In the genomic region with DNA sequence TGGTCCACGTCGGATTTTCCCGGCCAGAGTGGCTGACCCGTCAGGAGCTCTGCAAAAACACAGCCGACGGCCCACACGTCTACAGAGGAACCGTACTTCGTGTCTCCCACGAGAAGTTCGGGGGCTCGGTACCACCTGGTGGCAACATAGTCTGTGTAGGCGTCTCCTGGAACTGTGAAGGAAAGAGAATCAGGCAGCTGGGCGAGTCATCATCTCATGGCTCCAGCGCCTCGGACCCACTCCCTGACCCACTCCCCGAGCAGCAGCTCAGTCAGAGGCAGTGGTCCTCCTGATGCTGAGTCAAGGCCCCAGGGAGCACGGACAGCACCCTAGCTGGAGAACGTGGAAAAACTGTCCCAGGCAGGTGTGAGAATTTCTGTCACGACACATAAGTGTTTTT, we compare ENCODE assay signal across 30 mouse cellular contexts. TPM values are rescaled to one million over a fixed set of nuclear protein-coding genes. Genes with fewer than 3 reads are reported as not detected.
DNase-seq lines count a peak whose midpoint lies in the region; ATAC-seq and TF ChIP-seq lines count a peak whose summit lies in the region.
"Had no signal": no experiment of that assay in that cellular context is flagged by ENCODE, and none has a peak within 500 bp of the region (broad histone marks: within the 10 kb centered on the region; RNA-seq: fewer than 3 reads in every experiment).

No protein-coding gene starts in this region.

- H3K9ac ChIP-seq in heart, embryonic 11.5 days (ENCODE audit: low read depth, low read length) = no peak overlapping the region
- H3K9ac ChIP-seq: embryonic facial prominence, embryonic 13.5 days; embryonic facial prominence, embryonic 15.5 days; forebrain, embryonic 12.5 days had no signal

- H3K27ac ChIP-seq in heart, embryonic 10.5 days = no peak overlapping the region
- no peak overlapping the region for H3K27ac ChIP-seq in heart, embryonic 11.5 days (ENCODE audit: low read depth, low read length)
- no peak overlapping the region for H3K27ac ChIP-seq in layer of hippocampus, adult 2 months
- H3K27ac ChIP-seq: embryonic facial prominence, embryonic 13.5 days; embryonic facial prominence, embryonic 15.5 days; forebrain, embryonic 10.5 days; forebrain, embryonic 12.5 days had no signal

- peak; percentile 66 for DNase-seq in heart, embryonic 10.5 days (ENCODE audit: low spot score)
- DNase-seq in right cerebral cortex, postnatal 25 days = peak; percentile 18
- DNase-seq in right cerebral cortex, postnatal 36 days (ENCODE audit: low spot score in 2 of 2) = no peak
- peak; percentile 35 for DNase-seq in brain, adult 2 months (ENCODE audit: low read depth, low spot score)
- no peak for DNase-seq in layer of hippocampus, adult 2 months (ENCODE audit: low spot score in 2 of 2)
- DNase-seq in frontal cortex, adult 2 months (ENCODE audit: extremely low spot score in 1 of 2, low spot score in 1 of 2) = no peak
- DNase-seq: adrenal gland, adult 8-10 months; adrenal gland, postnatal 14 days; adrenal gland, postnatal 36 days; cerebellum, adult 11 months; cerebellum, adult 18-20 months; cerebellum, adult 8-10 months; cerebellum, adult 9-11 months; cerebellum, postnatal 14 days; cerebellum, postnatal 36 days; embryo, embryonic 11 days had no signal

- no peaks in the 10 kb centered on the region for H3K36me3 ChIP-seq in heart, embryonic 10.5 days
- no peaks in the 10 kb centered on the region; the same call in 1 of the 2 replicates for H3K36me3 ChIP-seq in heart, embryonic 11.5 days (ENCODE audit: control insufficient read depth, insufficient read depth, low read length)
- H3K36me3 ChIP-seq in E14TG2a.4 (ENCODE audit: insufficient read depth, low read length) = no peaks in the 10 kb centered on the region
- H3K36me3 ChIP-seq: embryonic facial prominence, embryonic 13.5 days; embryonic facial prominence, embryonic 15.5 days; forebrain, embryonic 10.5 days; forebrain, embryonic 12.5 days; G1E had no signal

- H3K9me3 ChIP-seq in heart, embryonic 10.5 days = no peaks in the 10 kb centered on the region
- no peaks in the 10 kb centered on the region for H3K9me3 ChIP-seq in heart, embryonic 11.5 days (replicated peaks; ENCODE audit: control insufficient read depth, low read length)
- no peaks in the 10 kb centered on the region for H3K9me3 ChIP-seq in E14TG2a.4 (ENCODE audit: low read length)
- H3K9me3 ChIP-seq: embryonic facial prominence, embryonic 13.5 days; embryonic facial prominence, embryonic 15.5 days; forebrain, embryonic 10.5 days; forebrain, embryonic 12.5 days; G1E had no signal

- TF ChIP-seq CTCF in E14TG2a.4 (conservative IDR thresholded peaks at IDR 0.05; ENCODE audit: low read length) = no peak
- no peak for TF ChIP-seq CTCF in layer of hippocampus, adult 2 months (conservative IDR thresholded peaks at IDR 0.05)

- 84% methylated on average over 20 of the region's 20 CpGs for WGBS in heart, embryonic 10.5 days
- 83% methylated on average over 20 of the region's 20 CpGs for WGBS in heart, embryonic 11.5 days (ENCODE audit: insufficient replicate concordance)

- H3K4me2 ChIP-seq in heart, embryonic 11.5 days = no peak overlapping the region
- H3K4me2 ChIP-seq: embryonic facial prominence, embryonic 13.5 days; embryonic facial prominence, embryonic 15.5 days; forebrain, embryonic 12.5 days had no signal

- H3K27me3 ChIP-seq in heart, embryonic 10.5 days (ENCODE audit: insufficient read depth, poor library complexity, severe bottlenecking) = no peaks in the 10 kb centered on the region
- no peaks in the 10 kb centered on the region for H3K27me3 ChIP-seq in heart, embryonic 11.5 days (ENCODE audit: control insufficient read depth, insufficient read depth, low read length)
- H3K27me3 ChIP-seq in E14TG2a.4 (ENCODE audit: insufficient read depth, low read length) = peaks cover 3% of the 10 kb centered on the region; the same call in 1 of the 2 replicates
- H3K27me3 ChIP-seq: embryonic facial prominence, embryonic 13.5 days; embryonic facial prominence, embryonic 15.5 days; forebrain, embryonic 12.5 days had no signal

- no peak overlapping the region for H3K4me3 ChIP-seq in heart, embryonic 10.5 days
- no peak overlapping the region for H3K4me3 ChIP-seq in heart, embryonic 11.5 days (ENCODE audit: low read depth, low read length)
- 0 out of 2 replicates have a peak overlapping the region, but pooled peaks have one; percentile 41 for H3K4me3 ChIP-seq in E14TG2a.4 (replicated peaks; ENCODE audit: low read length)
- H3K4me3 ChIP-seq in layer of hippocampus, adult 2 months = no peak overlapping the region
- H3K4me3 ChIP-seq: embryonic facial prominence, embryonic 13.5 days; embryonic facial prominence, embryonic 15.5 days; erythroblast, embryonic 14.5 days; forebrain, embryonic 10.5 days; forebrain, embryonic 12.5 days had no signal

- no peaks in the 10 kb centered on the region for H3K4me1 ChIP-seq in heart, embryonic 10.5 days
- H3K4me1 ChIP-seq in heart, embryonic 11.5 days (ENCODE audit: control insufficient read depth, insufficient read depth, low read length) = no peaks in the 10 kb centered on the region
- H3K4me1 ChIP-seq in E14TG2a.4 (replicated peaks; ENCODE audit: low read depth, low read length) = peaks cover 21% of the 10 kb centered on the region
- H3K4me1 ChIP-seq: embryonic facial prominence, embryonic 13.5 days; embryonic facial prominence, embryonic 15.5 days; forebrain, embryonic 12.5 days had no signal

- no peak for ATAC-seq in heart, embryonic 11.5 days (replicated peaks; ENCODE audit: insufficient number of reproducible peaks, low FRiP score, low TSS enrichment)
- ATAC-seq: activated CD4-positive, CD25-positive, alpha-beta regulatory T cell, adult 4 months; forebrain, embryonic 14.5 days; forebrain, embryonic 16.5 days; Patski had no signal

RNA-seq across cellular contexts. Expression of a gene that starts 34.0 kb away (rescaled TPM):
- polyA plus RNA-seq in heart, embryonic 10.5 days (2016; fragmentation: Nextera tagmentation; extraction: Ambion mirVana) = 0.07 and 0.24 TPM in 2 replicates
- polyA plus RNA-seq in heart, embryonic 11.5 days (2014; fragmentation: Nextera tagmentation; extraction: Ambion mirVana) = 0.11 TPM in 1 of 2 replicates, not detected in the other
- 10 to 100 TPM; 14.0 to 16.3 TPM for total RNA-seq in layer of hippocampus, adult 2 months (2021)
- 7.3 and 8.9 TPM in 2 replicates for polyA plus RNA-seq in frontal cortex, adult 2 months (2012; rRNA removed)
- total RNA-seq: common myeloid progenitor, adult 5-6 weeks had no signal
- polyA plus RNA-seq: C2C12; erythroblast, embryonic 14.5 days; G1E had no signal

Comparison
In these comparisons a context has a peak if more than half of its experiments do, and no peak if none do; other contexts are left out.
1. DNase-seq: peak in heart, embryonic 10.5 days (single experiment), right cerebral cortex, postnatal 25 days (single experiment) and brain, adult 2 months (single experiment); none in right cerebral cortex, postnatal 36 days (0 of 2), layer of hippocampus, adult 2 months (0 of 2) and frontal cortex, adult 2 months (0 of 2).